Mouse (Mus musculus) spleen, adult 2 months (tissue): Measurements from ENCODE around the gene Dnaic2.

Source experiments
- CTCF ChIP-seq: fragments of 200-500 bp; IDR thresholded peaks from 2 replicates; pipeline ENCODE4 v1.5.1; 2011; ENCODE audit warnings: mild to moderate bottlenecking, inconsistent platforms; ENCODE audit not compliant: insufficient read depth, insufficient read length, insufficient replicate concordance; ENCODE audit errors: extremely low read depth
- POLR2A ChIP-seq: fragments of 200-500 bp; IDR thresholded peaks from 2 replicates; pipeline ENCODE4 v1.6.1; 2011; ENCODE audit warnings: low read depth, low read length, inconsistent platforms

- TF ChIP-seq CTCF (no peak), POLR2A (no peak)
These were observed 76.8 kb downstream of the Dnaic2 start for GRCm38 (mm10) chr11:114803990-114804389.
